8 mouse cellular contexts compared by ENCODE assay signal in genomic region chr9:78109656-78110055, GRCm38 (mm10). TPM values are rescaled to one million over a fixed set of nuclear protein-coding genes. Genes with fewer than 3 reads are reported as not detected.
DNase-seq lines count a peak whose midpoint lies in the region; ATAC-seq lines count a peak whose summit lies in the region.

No protein-coding gene starts in this region.

- H3K4me1 ChIP-seq in kidney, embryonic 14.5 days (ENCODE audit: control insufficient read depth, insufficient read depth, low read length): peaks cover 3% of the 10 kb centered on the region; the same call in 1 of the 2 replicates
- peaks cover 19% of the 10 kb centered on the region for H3K4me1 ChIP-seq in forebrain, embryonic 14.5 days (ENCODE audit: control insufficient read depth, insufficient read depth, low read length)
- peaks cover 34% of the 10 kb centered on the region for H3K4me1 ChIP-seq in liver, embryonic 16.5 days (ENCODE audit: control insufficient read depth, low read depth, low read length)

- 47% methylated on average over 5 of the region's 5 CpGs for WGBS in kidney, embryonic 14.5 days
- 48% methylated on average over 5 of the region's 5 CpGs for WGBS in forebrain, embryonic 14.5 days
- WGBS in liver, embryonic 16.5 days (ENCODE audit: insufficient replicate concordance): 33% methylated on average over 5 of the region's 5 CpGs

- no peak overlapping the region for H3K27ac ChIP-seq in kidney, embryonic 14.5 days (ENCODE audit: low read depth, low read length)
- no peak overlapping the region for H3K27ac ChIP-seq in forebrain, embryonic 14.5 days (ENCODE audit: low read depth, low read length)
- peak overlapping the region; percentile 80; the same call in 1 of the 2 replicates for H3K27ac ChIP-seq in liver, embryonic 16.5 days (ENCODE audit: low read length)

- H3K4me3 ChIP-seq in kidney, embryonic 14.5 days (ENCODE audit: low read length): peak overlapping the region; percentile 85
- peak overlapping the region; percentile 90 for H3K4me3 ChIP-seq in forebrain, embryonic 14.5 days (ENCODE audit: low read depth, low read length)
- H3K4me3 ChIP-seq in liver, embryonic 16.5 days (ENCODE audit: low read depth, low read length): peak overlapping the region; percentile 97

- no peaks in the 10 kb centered on the region for H3K9me3 ChIP-seq in kidney, embryonic 14.5 days (ENCODE audit: control insufficient read depth, low read length)
- H3K9me3 ChIP-seq in forebrain, embryonic 14.5 days (replicated peaks; ENCODE audit: control insufficient read depth, low read length): no peaks in the 10 kb centered on the region
- H3K9me3 ChIP-seq in liver, embryonic 16.5 days (replicated peaks; ENCODE audit: control insufficient read depth, low read length): no peaks in the 10 kb centered on the region

- no peaks in the 10 kb centered on the region for H3K27me3 ChIP-seq in kidney, embryonic 14.5 days (ENCODE audit: control insufficient read depth, insufficient read depth, low read length)
- no peaks in the 10 kb centered on the region for H3K27me3 ChIP-seq in forebrain, embryonic 14.5 days (replicated peaks; ENCODE audit: control insufficient read depth, insufficient read depth, low read length)
- no peaks in the 10 kb centered on the region for H3K27me3 ChIP-seq in liver, embryonic 16.5 days (ENCODE audit: control insufficient read depth, insufficient read depth, low read depth, low read length)

- H3K9ac ChIP-seq in kidney, embryonic 14.5 days (ENCODE audit: low read depth, low read length): no peak overlapping the region
- H3K9ac ChIP-seq in forebrain, embryonic 14.5 days (ENCODE audit: low read length): no peak overlapping the region
- H3K9ac ChIP-seq in liver, embryonic 16.5 days (ENCODE audit: low read depth, low read length): peak overlapping the region; percentile 56

- no peaks in the 10 kb centered on the region for H3K36me3 ChIP-seq in kidney, embryonic 14.5 days (ENCODE audit: control insufficient read depth, insufficient read depth, low read length)
- no peaks in the 10 kb centered on the region for H3K36me3 ChIP-seq in forebrain, embryonic 14.5 days (ENCODE audit: control insufficient read depth, insufficient read depth, low read length)
- no peaks in the 10 kb centered on the region for H3K36me3 ChIP-seq in liver, embryonic 16.5 days (ENCODE audit: control insufficient read depth, insufficient read depth)

- no peak for ATAC-seq in kidney, embryonic 14.5 days (ENCODE audit: low FRiP score, low TSS enrichment)
- ATAC-seq in forebrain, embryonic 14.5 days: no peak
- ATAC-seq in liver, embryonic 16.5 days (ENCODE audit: low read depth): no peak
- no peak for ATAC-seq in monocyte, adult 5-6 weeks (replicated peaks; ENCODE audit: insufficient number of reproducible peaks, low FRiP score, low TSS enrichment, poor library complexity, severe bottlenecking)

- H3K4me2 ChIP-seq in kidney, embryonic 14.5 days (replicated peaks; ENCODE audit: low read depth, low read length): peak overlapping the region; percentile 57
- peak overlapping the region; percentile 87 for H3K4me2 ChIP-seq in forebrain, embryonic 14.5 days (ENCODE audit: low read length)
- H3K4me2 ChIP-seq in liver, embryonic 16.5 days (ENCODE audit: low read depth, low read length): peak overlapping the region; percentile 95

- no peak for DNase-seq in kidney, adult 11 months
- DNase-seq in NIH3T3 (ENCODE audit: low read depth): peak; percentile 12
- peak; percentile 23 for DNase-seq in forebrain, embryonic 14.5 days (ENCODE audit: low spot score)
- DNase-seq in adrenal gland, adult 8-10 months: no peak
- no peak for DNase-seq in gastrocnemius, postnatal 10 days

RNA-seq across cellular contexts. Expression of gene Ick, which starts 0.7 kb away (rescaled TPM):
- polyA plus RNA-seq in kidney, embryonic 14.5 days (2014; fragmentation: Nextera tagmentation; extraction: Ambion mirVana): 19.6 and 29.3 TPM in 2 replicates
- polyA plus RNA-seq in forebrain, embryonic 14.5 days (2014; fragmentation: Nextera tagmentation; extraction: Ambion mirVana): 30.6 and 33.8 TPM in 2 replicates
- polyA plus RNA-seq in liver, embryonic 16.5 days (2015; fragmentation: Nextera tagmentation; extraction: Ambion mirVana): 4.6 and 5.5 TPM in 2 replicates
- 3.4 to 5.2 TPM (median 3.9 TPM) in 3 replicates for total RNA-seq in monocyte, adult 5-6 weeks (2017)
- total RNA-seq in adrenal gland, adult 8-10 months (2022): 10 to 100 TPM; 18.7 to 25.0 (median 22.4) TPM
- 10 to 100 TPM; 15.5 to 20.6 TPM for total RNA-seq in gastrocnemius, postnatal 10 days (2021)

RNA-seq across cellular contexts. Expression of gene Fbxo9, which starts 0.8 kb away (rescaled TPM):
- 34.6 and 43.9 TPM in 2 replicates for polyA plus RNA-seq in kidney, embryonic 14.5 days (2014; fragmentation: Nextera tagmentation; extraction: Ambion mirVana)
- polyA plus RNA-seq in forebrain, embryonic 14.5 days (2014; fragmentation: Nextera tagmentation; extraction: Ambion mirVana): 50.3 and 53.0 TPM in 2 replicates
- 65.3 and 66.2 TPM in 2 replicates for polyA plus RNA-seq in liver, embryonic 16.5 days (2015; fragmentation: Nextera tagmentation; extraction: Ambion mirVana)
- total RNA-seq in monocyte, adult 5-6 weeks (2017): 43.6 to 76.3 TPM (median 68.7 TPM) in 3 replicates
- 100 to 1,000 TPM in 2 of 4 experiments, 10 to 100 TPM in 2; 94.2 to 112 (median 99.9) TPM for total RNA-seq in adrenal gland, adult 8-10 months (2022)
- 10 to 100 TPM; 54.2 to 55.2 TPM for total RNA-seq in gastrocnemius, postnatal 10 days (2021)

RNA-seq across cellular contexts. Expression of gene Gcm1, which starts 57.9 kb away (rescaled TPM):
- polyA plus RNA-seq in kidney, embryonic 14.5 days (2014; fragmentation: Nextera tagmentation; extraction: Ambion mirVana): 0.39 and 0.51 TPM in 2 replicates
- not detected in 2 replicates for polyA plus RNA-seq in forebrain, embryonic 14.5 days (2014; fragmentation: Nextera tagmentation; extraction: Ambion mirVana)
- not detected in 2 replicates for polyA plus RNA-seq in liver, embryonic 16.5 days (2015; fragmentation: Nextera tagmentation; extraction: Ambion mirVana)
- not detected in 3 replicates for total RNA-seq in monocyte, adult 5-6 weeks (2017)
- not detected for total RNA-seq in adrenal gland, adult 8-10 months (2022)
- total RNA-seq in gastrocnemius, postnatal 10 days (2021): not detected

Comparison
In these comparisons a context has a peak if more than half of its experiments do, and no peak if none do; other contexts are left out.
1. DNase-seq: peak in NIH3T3 (single experiment) and forebrain, embryonic 14.5 days (single experiment); none in kidney, adult 11 months (single experiment), adrenal gland, adult 8-10 months (single experiment) and gastrocnemius, postnatal 10 days (single experiment).
2. Peak in every context shown above with its lines, with median percentiles within 50 percentile points of each other: H3K4me2 ChIP-seq and H3K4me3 ChIP-seq.